Mouse (Mus musculus): ENCODE measurements at regions not wholly inside any gene's neighbourhood (a gene's known extent, or its start where the extent isn't known, plus 50 kb on each side); places are given as distances from the start of the nearest gene placed in this dataset.

DNA sequence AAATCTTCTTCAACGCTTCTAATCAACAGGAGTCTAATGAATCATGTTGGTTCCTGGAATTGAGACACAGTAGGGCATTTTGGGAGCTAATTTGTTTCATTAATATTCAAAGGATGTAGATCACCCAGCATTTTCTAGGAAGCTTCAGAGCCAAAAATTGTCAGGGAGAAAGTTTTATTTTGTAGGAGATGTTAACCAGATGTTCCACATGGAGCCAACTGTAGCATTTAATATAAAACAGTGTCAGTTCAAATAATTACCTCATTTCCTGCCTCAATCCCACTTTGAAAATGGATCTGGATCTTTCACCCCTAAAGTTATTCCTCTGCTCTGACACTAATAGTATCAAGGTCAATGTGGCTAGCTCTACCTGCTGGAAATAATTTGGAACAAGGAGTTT is 389.6 kb upstream of the Lmcd1 start:
- DNase-seq (ENCODE audit: low spot score) = peak; percentile 5

DNA sequence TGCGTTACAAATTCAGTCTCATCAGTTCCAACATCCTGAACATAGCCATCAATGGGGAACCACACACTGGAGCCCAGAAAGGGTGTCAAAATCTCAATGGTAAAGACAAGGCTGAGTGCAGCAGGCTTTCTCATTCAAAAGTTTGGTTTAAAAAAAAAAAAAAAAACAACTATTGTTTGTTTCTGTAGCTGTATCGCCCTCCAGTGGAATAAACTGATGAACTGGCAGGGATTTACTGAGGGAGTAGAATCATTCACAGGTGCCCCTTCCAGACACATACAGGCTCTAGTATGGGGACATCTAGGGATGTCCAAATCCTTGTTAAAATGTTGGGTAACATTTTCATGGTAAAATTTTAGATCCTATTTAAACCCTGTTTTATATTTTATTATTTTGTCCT is 361.6 kb upstream of the Lmcd1 start:
- DNase-seq (ENCODE audit: low spot score) = peak; percentile 3

DNA sequence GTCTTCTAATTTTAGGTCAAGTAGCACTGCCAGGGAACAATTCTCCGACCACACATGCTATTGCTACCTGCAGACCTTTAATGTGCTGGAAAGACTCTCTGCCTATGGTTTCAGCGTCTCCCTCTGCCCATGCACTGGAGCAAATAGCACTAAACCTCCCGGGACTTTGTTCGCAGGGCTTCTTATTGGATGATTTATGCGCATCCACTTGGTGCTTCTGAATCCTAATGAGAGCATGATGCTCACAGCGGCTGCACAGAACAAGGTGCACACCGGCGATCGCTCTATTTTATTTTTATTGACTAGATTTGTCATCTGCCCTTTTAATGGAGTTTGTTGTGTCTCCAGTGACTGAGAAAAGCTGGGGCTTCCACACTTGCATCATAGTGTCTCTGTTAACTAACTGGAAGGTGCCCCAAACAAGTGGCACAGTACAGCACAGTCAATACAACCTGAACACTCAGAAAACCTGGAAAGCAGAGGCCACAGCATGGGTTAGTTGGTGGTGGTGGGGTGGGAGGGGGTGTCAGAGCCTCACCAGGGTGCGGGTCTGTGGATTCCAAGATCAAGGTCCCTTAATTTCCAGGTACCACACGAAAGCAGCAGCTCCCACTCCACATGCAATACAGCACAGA is 359.7 kb upstream of the Lmcd1 start:
- peak; percentile 17 for DNase-seq (ENCODE audit: low spot score)

- no peak for DNase-seq (ENCODE audit: low spot score)
Measured at GRCm38 (mm10) chr6:111917248-111917721, 356.3 kb upstream of the Lmcd1 start.

- DNase-seq (ENCODE audit: low spot score) = no peak
Measured at GRCm38 (mm10) chr6:111917868-111918597, 355.5 kb upstream of the Lmcd1 start.

GRCm38 (mm10) chr6:111932596-111932995 is 341.0 kb upstream of the Lmcd1 start:
- no peak for DNase-seq (ENCODE audit: low spot score)

DNA sequence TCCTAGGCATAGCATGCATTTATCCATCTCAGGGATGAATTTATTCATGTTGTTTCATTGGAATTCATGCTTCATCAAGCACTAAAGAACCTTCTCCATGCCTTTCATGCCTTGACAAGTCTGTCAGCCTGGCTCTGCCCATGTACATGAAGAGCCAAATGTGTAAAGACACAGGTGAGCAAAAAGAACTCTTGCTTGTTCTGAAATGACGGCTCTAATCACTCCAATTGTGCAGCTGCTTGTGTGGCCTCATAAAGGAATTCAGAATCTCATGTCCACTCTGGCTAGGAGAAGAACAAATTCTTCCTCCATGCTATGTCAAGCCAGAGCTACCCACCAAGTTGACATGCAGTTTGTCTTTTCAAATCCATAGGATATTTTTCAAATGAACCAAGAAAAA is 319.2 kb upstream of the Lmcd1 start:
- no peak for DNase-seq (ENCODE audit: low spot score)

DNA sequence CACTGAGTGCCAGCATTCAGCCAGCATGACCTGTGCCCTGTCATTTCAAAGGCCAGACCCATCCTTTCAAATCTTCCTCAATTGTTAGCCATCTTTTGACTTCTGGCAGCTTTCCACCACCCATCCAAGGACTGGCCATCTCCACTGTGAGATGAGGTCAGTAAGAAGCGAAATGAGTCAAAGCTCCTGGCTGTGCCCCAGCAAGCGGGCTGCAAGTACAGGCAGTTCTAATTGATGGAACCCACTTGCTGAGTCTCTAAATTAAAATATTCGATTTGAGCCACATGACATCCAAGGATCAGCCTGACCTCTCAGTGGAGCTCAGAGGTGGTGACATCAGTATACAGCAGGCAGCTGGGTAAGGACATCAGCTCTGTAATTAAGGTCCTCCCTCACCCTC is 307.8 kb upstream of the Lmcd1 start:
- no peak for DNase-seq (ENCODE audit: low spot score)

- DNase-seq (ENCODE audit: low spot score) = no peak
Measured at GRCm38 (mm10) chr6:111985452-111985851, 288.1 kb upstream of the Lmcd1 start.

- no peak for DNase-seq (ENCODE audit: low spot score)
Measured at GRCm38 (mm10) chr6:111995823-111996222, 277.7 kb upstream of the Lmcd1 start.

DNA sequence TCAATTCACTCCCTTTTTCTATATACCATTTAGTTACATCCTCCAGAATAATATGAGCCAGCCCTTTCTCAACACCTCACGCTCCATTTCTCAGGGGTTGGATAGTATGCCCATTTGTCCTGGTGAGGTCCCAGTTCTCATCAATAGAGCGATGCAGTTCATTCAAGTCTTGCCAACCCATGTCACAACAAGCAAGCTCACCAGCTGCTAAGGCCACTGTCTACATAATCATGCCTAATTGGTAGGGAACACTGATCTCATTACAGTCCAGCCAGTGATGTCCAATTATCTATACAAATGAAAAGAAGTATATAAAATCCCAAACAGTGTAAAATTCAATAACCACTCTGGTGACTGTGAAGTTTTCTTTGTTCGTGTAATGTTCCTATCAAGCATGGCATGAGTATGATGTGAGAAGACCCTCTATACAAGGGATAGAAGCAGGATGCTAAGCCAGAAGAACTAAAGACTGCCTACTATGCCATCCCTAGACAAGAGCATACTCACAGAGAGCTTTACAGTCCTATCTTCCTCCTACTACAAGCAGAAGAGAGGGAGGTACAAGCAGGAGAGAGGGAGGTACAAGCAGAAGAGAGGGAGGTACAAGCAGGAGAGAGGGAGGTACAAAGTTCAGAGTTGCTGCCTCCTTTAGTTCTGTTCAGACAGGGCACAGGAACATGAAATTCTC is 269.6 kb upstream of the Lmcd1 start:
- no peak for DNase-seq (ENCODE audit: low spot score)

DNA sequence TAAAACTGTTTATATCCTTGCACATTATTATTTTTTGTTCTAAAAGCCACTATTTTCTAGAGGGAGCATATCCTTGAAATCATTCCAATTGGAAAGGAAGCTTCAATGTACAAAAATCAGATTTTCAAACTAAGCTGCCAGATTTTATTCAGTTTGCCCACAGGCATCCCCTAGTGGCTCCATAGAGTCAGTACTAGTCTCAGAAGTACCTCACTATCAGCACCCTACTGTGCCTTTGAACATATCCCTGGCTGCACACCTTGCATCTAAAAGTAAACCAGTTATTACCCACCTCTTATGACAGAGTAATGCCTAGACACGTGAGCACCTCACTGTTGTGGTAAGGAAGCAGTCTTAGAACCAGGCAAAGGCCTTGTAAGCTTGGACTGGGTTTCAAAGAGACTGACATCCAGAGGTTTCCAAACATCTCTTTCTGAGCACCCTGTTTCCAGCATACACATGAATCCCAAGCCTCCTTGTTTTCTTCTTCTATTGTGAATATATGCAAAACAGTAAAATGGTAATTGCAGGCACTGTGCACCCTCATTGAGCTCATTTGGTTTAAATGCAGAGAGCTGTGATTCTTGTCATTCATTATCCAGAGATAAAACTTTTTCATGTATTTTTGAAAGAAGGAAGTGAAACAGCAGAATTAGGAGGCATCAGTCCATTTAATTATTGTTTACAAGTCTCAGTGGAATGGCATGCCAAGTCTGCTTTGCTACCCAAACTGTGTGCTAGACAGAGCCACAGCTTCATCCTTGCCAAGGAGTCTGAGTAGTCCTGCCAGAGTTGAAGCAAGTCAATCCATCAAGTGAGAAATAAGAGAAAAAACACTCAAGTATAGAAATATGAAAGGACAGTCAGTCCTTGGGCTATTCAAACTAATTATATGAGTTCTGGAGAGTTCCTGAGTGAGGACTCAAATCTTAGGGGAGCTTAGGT is 247.0 kb upstream of the Lmcd1 start:
- DNase-seq (ENCODE audit: low spot score) = no peak

- no peak for DNase-seq (ENCODE audit: low spot score)
Measured at GRCm38 (mm10) chr6:112050548-112051184, 222.9 kb upstream of the Lmcd1 start.

GRCm38 (mm10) chr6:112052193-112052592 is 221.4 kb upstream of the Lmcd1 start:
- DNase-seq (ENCODE audit: low spot score) = no peak

DNA sequence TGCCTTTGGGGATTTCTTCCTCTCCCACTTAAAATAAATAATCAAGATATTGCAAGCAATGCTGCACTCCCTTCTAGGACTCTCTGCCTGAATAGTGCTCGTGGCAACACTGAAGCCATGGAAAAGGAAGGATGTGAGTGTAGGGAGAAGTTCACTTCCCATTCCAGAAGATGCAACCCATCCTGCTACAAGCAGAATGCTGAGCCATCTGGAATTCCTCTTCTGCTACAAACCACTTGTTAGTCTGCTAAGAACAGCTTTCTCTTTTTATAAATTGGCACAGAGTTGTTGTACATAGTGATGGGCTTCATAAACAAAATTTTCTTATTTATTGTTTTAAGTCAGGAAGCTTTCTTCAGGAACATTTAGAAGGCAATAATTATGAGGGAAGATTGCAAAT is 215.7 kb upstream of the Lmcd1 start:
- no peak for DNase-seq (ENCODE audit: low spot score)

GRCm38 (mm10) chr6:112062956-112063355 is 210.6 kb upstream of the Lmcd1 start:
- DNase-seq (ENCODE audit: low spot score) = no peak

DNA sequence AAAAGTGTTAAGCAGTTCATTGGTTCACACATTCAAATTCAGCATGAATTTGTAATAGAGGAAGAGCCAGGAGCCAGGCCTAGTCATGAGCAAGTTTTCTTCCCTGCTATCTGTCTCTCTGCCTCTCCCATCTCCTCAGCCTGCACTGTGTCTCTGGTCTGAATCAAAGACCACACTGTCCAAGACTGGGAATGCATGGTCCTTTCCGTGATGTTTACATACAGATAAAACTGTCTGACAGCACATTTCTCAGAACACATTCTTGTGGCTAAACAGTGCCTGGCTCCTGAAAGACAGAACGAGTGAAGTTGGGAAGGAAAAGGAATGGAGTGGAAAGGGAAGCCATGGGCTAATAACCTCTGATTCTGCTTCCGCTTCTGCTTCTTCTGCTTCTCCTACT is 183.0 kb upstream of the Lmcd1 start:
- DNase-seq (ENCODE audit: low spot score) = no peak

GRCm38 (mm10) chr6:112091125-112091763 is 182.3 kb upstream of the Lmcd1 start:
- peak; percentile 82 for DNase-seq (ENCODE audit: low spot score)

- peak; percentile 15 for DNase-seq (ENCODE audit: low spot score)
Measured at GRCm38 (mm10) chr6:112093300-112093699, 180.3 kb upstream of the Lmcd1 start.

DNA sequence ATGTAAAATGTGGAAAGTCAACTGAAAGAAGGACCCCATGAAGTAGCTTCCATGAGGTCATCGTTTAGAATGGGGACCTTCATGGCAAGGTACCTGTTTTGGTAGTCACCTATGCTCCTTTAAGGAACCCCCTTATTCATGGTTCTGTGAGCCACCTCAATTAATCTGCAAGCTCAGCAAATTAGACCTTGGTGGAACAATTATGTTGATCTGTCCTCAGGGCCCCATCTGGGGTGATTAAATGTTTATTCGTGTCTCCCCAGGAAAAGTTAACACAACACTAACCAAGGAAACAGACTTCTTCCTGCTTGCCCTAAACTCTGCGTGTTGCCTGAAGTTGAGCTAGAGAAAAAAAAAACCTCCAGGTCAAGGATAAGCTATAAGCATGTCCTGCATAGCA is 175.9 kb upstream of the Lmcd1 start:
- no peak for DNase-seq (ENCODE audit: low spot score)

- DNase-seq (ENCODE audit: low spot score) = no peak
Measured at GRCm38 (mm10) chr6:112108651-112109050, 164.9 kb upstream of the Lmcd1 start.
